ENCODE assay signal across 7 mouse cellular contexts in genomic region chr1:133491857-133492290, GRCm38 (mm10).
DNase-seq lines count a peak whose midpoint lies in the region; ATAC-seq and TF ChIP-seq lines count a peak whose summit lies in the region.

No protein-coding gene starts in this region.

- no peak for TF ChIP-seq POLR2A in thymus, adult 2 months (IDR thresholded peaks at IDR 0.05; ENCODE audit: control insufficient read depth, extremely low read depth, insufficient read depth, low read length, poor library complexity)

- H3K4me2 ChIP-seq in heart, embryonic 16.5 days (ENCODE audit: low read depth, low read length): peak overlapping the region; percentile 97
- H3K4me2 ChIP-seq in lung, postnatal 0 days (replicated peaks; ENCODE audit: low read depth, low read length): peak overlapping the region; percentile 86

- no peaks in the 10 kb centered on the region for H3K9me3 ChIP-seq in heart, embryonic 16.5 days (replicated peaks; ENCODE audit: control insufficient read depth, low read length)
- H3K9me3 ChIP-seq in lung, postnatal 0 days (ENCODE audit: low read length): no peaks in the 10 kb centered on the region

- H3K9ac ChIP-seq in heart, embryonic 16.5 days (ENCODE audit: low read length): peak overlapping the region; percentile 84
- no peak overlapping the region for H3K9ac ChIP-seq in lung, postnatal 0 days (replicated peaks; ENCODE audit: low read depth)

- 0 out of 2 replicates have a peak, but pooled peaks have one; percentile 9 for ATAC-seq in heart, embryonic 16.5 days (replicated peaks; ENCODE audit: extremely low read depth, insufficient read depth, low FRiP score)
- ATAC-seq in lung, postnatal 0 days: peak; percentile 30

- TF ChIP-seq CTCF in thymus, adult 2 months (IDR thresholded peaks at IDR 0.05; ENCODE audit: borderline replicate concordance, control insufficient read depth, extremely low read depth, insufficient read depth, low read length, poor library complexity): no peak
- TF ChIP-seq CTCF in lung, postnatal 0 days (IDR thresholded peaks at IDR 0.05): peak; percentile 56

- no peaks in the 10 kb centered on the region for H3K27me3 ChIP-seq in thymus, adult 2 months (ENCODE audit: control insufficient read depth, insufficient read depth, low read length)
- no peaks in the 10 kb centered on the region for H3K27me3 ChIP-seq in heart, embryonic 16.5 days (ENCODE audit: control insufficient read depth, insufficient read depth, low read length)
- H3K27me3 ChIP-seq in lung, postnatal 0 days (replicated peaks; ENCODE audit: insufficient read depth, low read length): no peaks in the 10 kb centered on the region

- H3K27ac ChIP-seq in thymus, adult 2 months (ENCODE audit: control insufficient read depth, insufficient read depth, low read length): no peak overlapping the region
- H3K27ac ChIP-seq in heart, embryonic 16.5 days (ENCODE audit: low read length): peak overlapping the region; percentile 89
- H3K27ac ChIP-seq in lung, postnatal 0 days (ENCODE audit: low read length): peak overlapping the region; percentile 92

- H3K4me3 ChIP-seq in thymus, adult 2 months (ENCODE audit: control insufficient read depth, insufficient read depth, low read length): no peak overlapping the region
- peak overlapping the region; percentile 57; the same call in 1 of the 2 replicates for H3K4me3 ChIP-seq in heart, embryonic 16.5 days (ENCODE audit: low read length)
- no peak overlapping the region for H3K4me3 ChIP-seq in lung, postnatal 0 days (ENCODE audit: low read depth, low read length)

- no peaks in the 10 kb centered on the region for H3K36me3 ChIP-seq in thymus, adult 2 months (ENCODE audit: control insufficient read depth, insufficient read depth, low read length)
- no peaks in the 10 kb centered on the region for H3K36me3 ChIP-seq in heart, embryonic 16.5 days (ENCODE audit: control insufficient read depth, insufficient read depth)
- H3K36me3 ChIP-seq in lung, postnatal 0 days (ENCODE audit: insufficient read depth, low read length): no peaks in the 10 kb centered on the region

- DNase-seq in thymus, postnatal 10 days (ENCODE audit: low spot score in 2 of 2): peak; percentile 3 to 11
- no peak for DNase-seq in thymus, adult 2 months
- DNase-seq in lung, postnatal 0 days (ENCODE audit: low spot score): peak; percentile 55
- no peak for DNase-seq in cerebellum, postnatal 25 days
- no peak for DNase-seq in adrenal gland, adult 8-10 months
- DNase-seq in embryo, embryonic 9.5 days (ENCODE audit: extremely low spot score): no peak

- 76% methylated on average over 4 of the region's 4 CpGs for WGBS in thymus, adult 2 months
- WGBS in heart, embryonic 16.5 days: 9% methylated on average over 4 of the region's 4 CpGs
- WGBS in lung, postnatal 0 days: 33% methylated on average over 4 of the region's 4 CpGs

- TF ChIP-seq EP300 in lung, postnatal 0 days (IDR thresholded peaks at IDR 0.05): no peak

- peaks cover 18% of the 10 kb centered on the region for H3K4me1 ChIP-seq in thymus, adult 2 months (replicated peaks; ENCODE audit: control insufficient read depth, insufficient read depth, low read length)
- H3K4me1 ChIP-seq in heart, embryonic 16.5 days (ENCODE audit: control insufficient read depth, insufficient read depth, low read length): peaks cover 16% of the 10 kb centered on the region
- H3K4me1 ChIP-seq in lung, postnatal 0 days (ENCODE audit: insufficient read depth, low read depth, low read length): peaks cover 9% of the 10 kb centered on the region; the same call in 1 of the 2 replicates

Comparison
In these comparisons a context has a peak if more than half of its experiments do, and no peak if none do; other contexts are left out.
1. DNase-seq: peak in thymus, postnatal 10 days (2 of 2) and lung, postnatal 0 days (single experiment); none in thymus, adult 2 months (single experiment), cerebellum, postnatal 25 days (0 of 2), adrenal gland, adult 8-10 months (single experiment) and embryo, embryonic 9.5 days (single experiment).